Mouse (Mus musculus): ENCODE measurements around the gene Acvrl1.

GRCm38 (mm10) chr15:101164291-101164690 is 36.0 kb downstream of the Acvrl1 start:
- TF ChIP-seq POLR2A (IDR thresholded peaks at IDR 0.05; ENCODE audit: low read depth, low read length) (no peak), CTCF (IDR thresholded peaks at IDR 0.05; ENCODE audit: extremely low read depth, insufficient read depth, insufficient read length, insufficient replicate concordance) (no peak)

All from spleen, adult 2 months (tissue).